Mouse (Mus musculus) lung, postnatal 0 days (tissue): ENCODE results near the gene Mmp14.

ENCODE experiments used
- CTCF ChIP-seq: IDR thresholded peaks from 2 replicates; pipeline ENCODE4 v1.5.1; 2016; ENCODE audit warnings: antibody characterized with exemption, mild to moderate bottlenecking
- EP300 ChIP-seq: IDR thresholded peaks from 2 replicates; pipeline ENCODE4 v1.6.1; 2016; ENCODE audit warnings: antibody characterized with exemption, mild to moderate bottlenecking, control low read depth

DNA sequence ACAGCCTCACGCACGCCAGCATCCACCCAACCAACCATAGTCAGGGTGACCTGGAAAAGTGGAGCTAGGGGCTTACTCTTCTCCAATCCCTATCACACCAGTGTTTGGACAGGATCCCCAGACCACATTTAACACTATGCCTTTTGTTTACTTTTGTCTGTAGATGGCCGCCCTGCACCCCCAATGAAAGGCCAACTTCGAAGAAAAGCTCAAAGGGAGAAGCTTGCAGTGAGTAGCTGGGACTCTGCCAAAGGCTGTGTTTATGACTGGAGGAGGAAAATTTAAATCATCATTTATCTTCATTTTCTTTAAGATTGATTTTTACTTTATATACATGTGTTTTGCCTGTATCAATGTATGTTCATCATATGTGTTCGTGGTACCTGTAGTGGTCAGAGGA is 3.0 kb upstream of the Mmp14 start:
- TF ChIP-seq CTCF (no peak), EP300 (no peak)
